Comparison of ENCODE assay signal across 11 mouse cellular contexts in genomic region chr13:5592556-5593061, GRCm38 (mm10).
DNase-seq lines count a peak whose midpoint lies in the region; ATAC-seq lines count a peak whose summit lies in the region.
"Had no signal": no experiment of that assay in that cellular context is flagged by ENCODE, and none has a peak within 500 bp of the region (broad histone marks: within the 10 kb centered on the region; RNA-seq: fewer than 3 reads in every experiment).

No protein-coding gene starts in this region.

- H3K9ac ChIP-seq in heart, embryonic 16.5 days (ENCODE audit: low read length): no peak overlapping the region
- no peak overlapping the region for H3K9ac ChIP-seq in hindbrain, embryonic 16.5 days (ENCODE audit: low read depth, low read length)
- H3K9ac ChIP-seq: forebrain, embryonic 12.5 days; limb, embryonic 15.5 days had no signal

- WGBS in heart, embryonic 16.5 days: 7% methylated on average over 3 of the region's 3 CpGs
- WGBS in hindbrain, embryonic 16.5 days: 37% methylated on average over 3 of the region's 3 CpGs

- H3K4me3 ChIP-seq in heart, embryonic 16.5 days (ENCODE audit: low read length): no peak overlapping the region
- no peak overlapping the region for H3K4me3 ChIP-seq in hindbrain, embryonic 16.5 days (ENCODE audit: low read length)
- H3K4me3 ChIP-seq: forebrain, embryonic 12.5 days; limb, embryonic 15.5 days had no signal

- H3K4me1 ChIP-seq in heart, embryonic 16.5 days (ENCODE audit: control insufficient read depth, insufficient read depth, low read length): peaks cover 11% of the 10 kb centered on the region
- H3K4me1 ChIP-seq in hindbrain, embryonic 16.5 days (ENCODE audit: control insufficient read depth, insufficient read depth, low read depth, low read length): no peaks in the 10 kb centered on the region
- H3K4me1 ChIP-seq: limb, embryonic 15.5 days had no signal

- no peaks in the 10 kb centered on the region for H3K9me3 ChIP-seq in heart, embryonic 16.5 days (replicated peaks; ENCODE audit: control insufficient read depth, low read length)
- no peaks in the 10 kb centered on the region for H3K9me3 ChIP-seq in hindbrain, embryonic 16.5 days (ENCODE audit: control insufficient read depth, low read length)
- H3K9me3 ChIP-seq: forebrain, embryonic 12.5 days; limb, embryonic 15.5 days had no signal

- peak overlapping the region; percentile 77 for H3K27ac ChIP-seq in heart, embryonic 16.5 days (ENCODE audit: low read length)
- no peak overlapping the region for H3K27ac ChIP-seq in hindbrain, embryonic 16.5 days (ENCODE audit: low read depth, low read length)
- H3K27ac ChIP-seq: forebrain, embryonic 12.5 days; limb, embryonic 15.5 days had no signal

- peak overlapping the region; percentile 38 for H3K4me2 ChIP-seq in heart, embryonic 16.5 days (ENCODE audit: low read depth, low read length)
- H3K4me2 ChIP-seq in hindbrain, embryonic 16.5 days (ENCODE audit: low read length): no peak overlapping the region
- H3K4me2 ChIP-seq: forebrain, embryonic 12.5 days; limb, embryonic 15.5 days had no signal

- no peak for DNase-seq in frontal cortex, postnatal 36 days (ENCODE audit: low spot score in 2 of 2)
- DNase-seq in MEL-GATA-1-ER (ENCODE audit: extremely low read depth, low read depth): peak; percentile 30
- DNase-seq in lung, postnatal 10 days: peak; percentile 72
- DNase-seq in cerebellum, postnatal 4 days (ENCODE audit: low spot score in 2 of 2): no peak
- DNase-seq in left cerebral cortex, adult 18-20 months (ENCODE audit: low spot score in 2 of 2): no peak
- DNase-seq: adrenal gland, postnatal 36 days had no signal

- H3K36me3 ChIP-seq in heart, embryonic 16.5 days (ENCODE audit: control insufficient read depth, insufficient read depth): no peaks in the 10 kb centered on the region
- no peaks in the 10 kb centered on the region for H3K36me3 ChIP-seq in hindbrain, embryonic 16.5 days (ENCODE audit: control insufficient read depth, insufficient read depth, low read length)
- H3K36me3 ChIP-seq: forebrain, embryonic 12.5 days; limb, embryonic 15.5 days had no signal

- peak; percentile 83 for ATAC-seq in frontal cortex, adult (ENCODE audit: low TSS enrichment)
- ATAC-seq in heart, embryonic 16.5 days (replicated peaks; ENCODE audit: extremely low read depth, insufficient read depth, low FRiP score): peak; percentile 89
- no peak for ATAC-seq in hindbrain, embryonic 16.5 days

- no peaks in the 10 kb centered on the region for H3K27me3 ChIP-seq in heart, embryonic 16.5 days (ENCODE audit: control insufficient read depth, insufficient read depth, low read length)
- no peaks in the 10 kb centered on the region for H3K27me3 ChIP-seq in hindbrain, embryonic 16.5 days (replicated peaks; ENCODE audit: control insufficient read depth, insufficient read depth, low read length)
- H3K27me3 ChIP-seq: forebrain, embryonic 12.5 days; limb, embryonic 15.5 days had no signal

Comparison
In these comparisons a context has a peak if more than half of its experiments do, and no peak if none do; other contexts are left out.
1. DNase-seq: peak in MEL-GATA-1-ER (single experiment) and lung, postnatal 10 days (single experiment); none in frontal cortex, postnatal 36 days (0 of 2), cerebellum, postnatal 4 days (0 of 2) and left cerebral cortex, adult 18-20 months (0 of 2).